Mouse (Mus musculus) thymus, adult 2 months (tissue): Measurements from ENCODE around the gene Stum.

Experiments used
- CTCF ChIP-seq: fragments of 200-500 bp; IDR thresholded peaks from 2 replicates; pipeline ENCODE4 v1.5.1; 2012; ENCODE audit warnings: mild to moderate bottlenecking, control low read depth, low read length, moderate library complexity, borderline replicate concordance; ENCODE audit not compliant: control insufficient read depth, poor library complexity, insufficient read depth; ENCODE audit errors: extremely low read depth
- POLR2A ChIP-seq: fragments of 200-500 bp; IDR thresholded peaks from 2 replicates; pipeline ENCODE4 v1.6.1; 2012; ENCODE audit warnings: mild to moderate bottlenecking, low read length, control low read depth, moderate library complexity; ENCODE audit not compliant: control insufficient read depth, poor library complexity, insufficient read depth; ENCODE audit errors: extremely low read depth

- TF ChIP-seq CTCF (peak; percentile 91), POLR2A (no peak)
Observed at GRCm38 (mm10) chr1:180483399-180484291, at the start of gene Stum.
